Mouse (Mus musculus) liver, embryonic 12.5 days (tissue): ENCODE measurements around the gene Banf1. TPM values are rescaled to one million over a fixed set of nuclear protein-coding genes. Genes with fewer than 3 reads are reported as not detected.
"Not testable (repeated sequence)": the region's sequence is repeated elsewhere in the genome, so short reads cannot be mapped to it uniquely, and the experiment has no call there.

Source experiments
- ATAC-seq: fragments of 200-750 bp; cut with Nextera tagmentation; 2 replicates; pipeline ENCODE4 v1.8.0; 2017; ENCODE audit warnings: moderate number of reproducible peaks, mild to moderate bottlenecking, moderate library complexity
- H3K27ac ChIP-seq: fragments of 300-500 bp; sonication (generic); 2 replicates; pipeline ENCODE4 v1.5.1; 2016; ENCODE audit warnings: mild to moderate bottlenecking
- H3K27me3 ChIP-seq: fragments of 300-500 bp; sonication (generic); replicated peaks from 2 replicates; pipeline ENCODE4 v1.6.1; 2016; ENCODE audit warnings: mild to moderate bottlenecking, moderate library complexity
- H3K36me3 ChIP-seq: fragments of 300-500 bp; sonication (generic); 2 replicates; pipeline ENCODE4 v1.6.1; 2016; ENCODE audit warnings: mild to moderate bottlenecking, moderate library complexity
- H3K4me1 ChIP-seq: fragments of 300-500 bp; sonication (generic); 2 replicates; pipeline ENCODE4 v1.6.1; 2016
- H3K4me2 ChIP-seq: fragments of 300-500 bp; sonication (generic); 2 replicates; pipeline ENCODE4 v1.6.1; 2016; ENCODE audit warnings: mild to moderate bottlenecking, moderate library complexity
- H3K4me3 ChIP-seq: fragments of 300-500 bp; sonication (generic); 2 replicates; pipeline ENCODE4 v1.5.1; 2016; ENCODE audit warnings: mild to moderate bottlenecking, moderate library complexity
- H3K9ac ChIP-seq: fragments of 300-500 bp; sonication (generic); 2 replicates; pipeline ENCODE4 v1.6.1; 2016; ENCODE audit warnings: mild to moderate bottlenecking, moderate library complexity
- H3K9me3 ChIP-seq: fragments of 300-500 bp; sonication (generic); replicated peaks from 2 replicates; pipeline ENCODE4 v1.6.1; 2016; ENCODE audit warnings: mild to moderate bottlenecking, moderate library complexity
- WGBS: fragments of 180-500 bp; shearing (Covaris S2); methylation state at CpG from one replicate; pipeline ENCODE4 v1.1.7; 2016; ENCODE audit not compliant: insufficient replicate concordance; 5-methylcytosine and 5-hydroxymethylcytosine counted together
- polyA plus RNA-seq: library from polyadenylated mRNA; unstranded; fragments of >200 nt; fragmentation: Nextera tagmentation; extraction: Ambion mirVana; gene quantifications from 2 replicates; pipeline ENCODE4 v1.2.1, GENCODE M21; 2016

Gene Banf1
- polyA plus RNA-seq, 1 experiment from 2014 or later = 372 TPM

DNA sequence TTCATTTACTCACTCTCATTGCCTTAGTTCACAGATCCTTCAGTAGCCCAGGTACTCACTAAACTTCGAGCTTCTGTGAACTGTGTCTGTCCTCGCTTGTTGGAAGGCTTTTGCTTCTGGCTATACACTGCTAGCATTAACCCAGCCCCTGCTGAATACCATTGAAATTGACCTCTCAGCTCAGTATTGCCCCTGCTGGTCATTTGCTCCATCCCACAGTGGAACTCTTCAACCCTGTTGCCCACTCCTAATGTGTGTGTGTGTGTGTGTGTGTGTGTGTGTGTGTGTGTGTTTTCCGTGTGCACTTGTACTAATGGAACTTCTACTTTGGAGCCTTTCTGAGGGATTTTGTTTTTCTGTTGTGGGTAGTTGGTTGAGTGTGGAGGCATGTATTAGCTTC lies 4.0 kb upstream of the Banf1 start:
- 79% methylated on average over 3 of the region's 3 CpGs for WGBS
- Histone ChIP-seq H3K27ac (no peak overlapping the region), H3K4me2 (no peak overlapping the region), H3K27me3 (no peaks in the 10 kb centered on the region), H3K9ac (no peak overlapping the region), H3K4me3 (no peak overlapping the region), H3K4me1 (peaks cover 20% of the 10 kb centered on the region), H3K9me3 (no peaks in the 10 kb centered on the region), H3K36me3 (peaks cover 56% of the 10 kb centered on the region)
- ATAC-seq = no peak

- Histone ChIP-seq H3K36me3 (peaks cover 68% of the 10 kb centered on the region), H3K4me2 (peak overlapping the region; percentile 96), H3K4me1 (peaks cover 48% of the 10 kb centered on the region), H3K9me3 (no peaks in the 10 kb centered on the region), H3K4me3 (peak overlapping the region; percentile 79), H3K9ac (peak overlapping the region; percentile 91), H3K27me3 (no peaks in the 10 kb centered on the region), H3K27ac (peak overlapping the region; percentile 92)
- WGBS = 8% methylated on average over 11 of the region's 11 CpGs
- ATAC-seq = no peak
These were observed 487 bp upstream of the Banf1 start for GRCm38 (mm10) chr19:5367455-5367854.

DNA sequence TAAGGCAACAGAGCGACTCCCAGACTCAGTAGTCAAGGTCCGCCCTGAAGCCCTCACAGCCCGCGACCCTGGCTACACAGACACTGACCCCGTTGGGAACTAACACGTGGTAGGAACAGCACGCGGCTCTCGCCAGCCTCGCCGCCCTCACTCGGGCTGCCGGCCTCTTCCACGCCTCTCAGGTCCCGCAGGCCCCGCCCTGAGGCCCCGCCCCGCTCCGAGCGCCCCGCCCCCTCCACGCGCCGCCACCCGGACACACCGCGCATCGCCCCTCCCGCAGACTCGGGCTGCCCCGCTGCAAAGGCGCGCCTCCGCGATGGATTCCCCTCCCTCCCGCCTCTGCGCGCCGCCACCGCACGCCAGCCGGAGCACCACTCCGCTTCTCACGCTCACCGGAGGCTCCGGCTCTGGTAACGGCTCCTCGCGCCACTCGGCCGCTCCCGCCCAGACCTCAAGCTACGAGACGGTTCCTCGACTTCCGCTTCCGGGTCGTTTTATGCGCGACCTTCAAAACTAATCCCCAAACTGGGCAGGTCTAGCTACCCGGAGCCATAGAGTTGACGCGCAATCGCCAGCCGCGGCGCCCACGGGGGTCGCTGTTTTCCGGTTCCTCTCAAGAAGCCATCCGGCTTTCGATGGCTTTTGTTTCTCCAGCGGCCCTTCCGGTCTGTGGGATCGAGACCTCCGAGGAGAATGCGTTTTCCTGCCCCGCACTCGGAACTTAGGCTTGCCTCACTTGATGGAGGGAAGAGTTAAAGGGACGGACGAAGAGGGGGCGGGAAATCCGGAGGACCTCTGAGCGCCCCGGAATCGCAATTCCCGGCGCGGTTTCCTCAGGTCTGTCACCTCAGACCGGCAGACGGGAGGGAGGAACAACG lies 554 bp downstream of the Banf1 start, which contains the start of gene Eif1ad:
Gene Eif1ad, plus strand, starts transcription at position 567 of the 878 bp plus-strand sequence.
- ATAC-seq = peak; percentile 93
- peaks cover 48% of the 10 kb centered on the region for H3K4me1 ChIP-seq
- peak within 1 kb of the TSS; percentile 79 for H3K4me3 ChIP-seq
- peak within 1 kb of the TSS; percentile 96 for H3K4me2 ChIP-seq
- WGBS = under 1% methylated on average over 77 of the region's 92 CpGs
- H3K27me3 ChIP-seq = no peaks in the 10 kb centered on the region
- H3K27ac ChIP-seq = peak within 1 kb of the TSS; percentile 92
- H3K36me3 ChIP-seq = peaks cover 58% of the 10 kb centered on the region
- peak within 1 kb of the TSS; percentile 91 for H3K9ac ChIP-seq
- H3K9me3 ChIP-seq = no peaks in the 10 kb centered on the region

DNA sequence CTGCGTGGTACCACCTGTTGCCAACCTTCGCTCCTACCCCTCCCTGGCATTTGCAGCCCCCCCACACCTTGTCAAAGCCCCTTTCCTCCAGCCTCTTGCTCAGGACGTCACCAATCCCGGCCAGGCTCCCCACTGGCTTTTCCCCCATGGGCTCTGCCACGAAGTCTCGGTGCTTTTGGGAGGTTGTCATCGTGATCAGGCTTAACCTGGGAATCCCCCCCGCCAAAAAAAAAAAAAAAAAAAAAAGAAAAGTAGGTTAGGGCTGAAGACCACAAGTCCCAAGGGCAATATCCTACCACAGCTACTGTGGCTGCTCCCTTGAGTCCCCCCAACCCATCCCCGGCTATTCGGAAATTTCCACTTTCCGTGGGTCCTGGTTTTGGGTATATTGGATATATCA lies 1.2 kb downstream of the Banf1 start:
- ATAC-seq = no peak
- H3K36me3 ChIP-seq = peaks cover 53% of the 10 kb centered on the region
- peak overlapping the region; percentile 92 for H3K27ac ChIP-seq

DNA sequence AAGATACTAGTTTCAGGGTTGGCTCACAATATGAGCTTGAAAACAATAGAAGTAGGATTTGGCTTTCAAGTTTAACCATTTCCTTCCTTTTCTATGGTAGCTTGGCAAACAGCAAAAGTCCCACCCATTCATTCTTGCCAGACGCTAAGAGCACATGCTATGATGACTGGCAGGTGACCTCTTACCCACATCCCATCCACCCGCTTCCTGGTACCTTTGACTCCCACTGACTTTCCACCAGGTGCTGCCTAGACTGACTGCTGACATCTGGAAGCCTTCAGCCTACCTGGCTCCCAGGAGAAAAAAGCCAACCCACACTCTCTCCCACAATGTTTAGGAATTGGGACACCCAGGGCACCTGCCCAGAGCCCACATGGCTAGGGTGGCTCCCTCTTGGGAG lies 2.8 kb downstream of the Banf1 start:
- H3K9ac ChIP-seq = no peak overlapping the region
- no peak for ATAC-seq
- H3K4me2 ChIP-seq = no peak overlapping the region
- H3K27ac ChIP-seq = no peak overlapping the region
- no peak overlapping the region for H3K4me3 ChIP-seq
- no peaks in the 10 kb centered on the region for H3K9me3 ChIP-seq
- peaks cover 37% of the 10 kb centered on the region for H3K36me3 ChIP-seq
- H3K27me3 ChIP-seq = no peaks in the 10 kb centered on the region
- peaks cover 48% of the 10 kb centered on the region for H3K4me1 ChIP-seq
- 79% methylated on average over 2 of the region's 2 CpGs for WGBS

More for the DNA sequence above, 1.2 kb downstream of the Banf1 start:
- Histone ChIP-seq H3K9ac (peak overlapping the region; percentile 91), H3K4me1 (peaks cover 48% of the 10 kb centered on the region), H3K9me3 (no peaks in the 10 kb centered on the region), H3K4me2 (peak overlapping the region; percentile 96), H3K4me3 (peak overlapping the region; percentile 79), H3K27me3 (no peaks in the 10 kb centered on the region)
- 5% methylated on average over 11 of the region's 11 CpGs for WGBS

DNA sequence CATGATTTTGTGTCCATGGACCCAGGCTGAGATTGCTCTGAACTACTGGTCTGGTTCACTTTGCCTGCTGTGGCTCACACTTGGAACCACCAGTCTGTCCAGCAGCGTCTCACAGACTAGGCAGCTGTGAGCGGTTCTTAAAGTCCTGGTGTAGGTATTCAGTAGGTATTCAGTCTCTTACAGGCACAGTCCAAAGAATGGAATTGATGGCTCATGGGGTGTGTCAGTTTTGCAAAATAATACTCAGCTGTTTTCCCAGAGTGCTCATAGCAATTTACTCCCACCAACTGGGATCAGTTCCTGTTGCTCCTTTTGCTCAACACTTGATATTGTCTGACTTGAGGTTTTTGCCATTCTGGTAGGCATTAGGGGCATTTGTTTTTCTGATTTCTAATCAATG lies 4.8 kb downstream of the Banf1 start:
- Histone ChIP-seq H3K9me3 (no peaks in the 10 kb centered on the region), H3K4me2 (no peak overlapping the region), H3K9ac (no peak overlapping the region), H3K27me3 (no peaks in the 10 kb centered on the region), H3K27ac (no peak overlapping the region), H3K36me3 (peaks cover 24% of the 10 kb centered on the region), H3K4me3 (no peak overlapping the region), H3K4me1 (peaks cover 32% of the 10 kb centered on the region)
- 82% methylated on average over 2 of the region's 2 CpGs for WGBS
- no peak for ATAC-seq

DNA sequence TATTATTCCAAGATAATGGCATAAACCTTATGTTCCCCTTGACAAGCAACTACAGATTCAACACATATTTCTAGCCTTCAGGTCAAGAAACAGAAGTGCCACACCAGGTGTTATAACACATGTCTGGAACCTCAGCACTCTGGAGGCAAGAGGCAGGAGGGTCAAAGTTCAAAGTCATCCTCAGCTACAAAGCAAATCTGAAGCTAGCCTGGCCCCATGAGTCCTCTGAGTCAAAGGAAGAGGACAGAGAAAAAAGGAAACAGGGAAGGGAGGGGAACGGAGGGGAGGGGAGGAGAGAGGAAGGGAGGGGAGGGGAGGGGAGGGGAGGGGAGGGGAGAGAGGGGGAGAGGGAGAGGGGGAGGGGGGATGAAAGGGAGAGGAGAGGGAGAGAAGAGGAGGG lies 10.9 kb downstream of the Banf1 start:
- Histone ChIP-seq H3K27me3 (no peaks in the 10 kb centered on the region), H3K27ac (no peak overlapping the region), H3K4me2 (no peak overlapping the region), H3K4me1 (0 out of 2 replicates have a peak, but pooled peaks cover 3% of the 10 kb centered on the region), H3K9me3 (no peaks in the 10 kb centered on the region), H3K9ac (no peak overlapping the region), H3K36me3 (no peaks in the 10 kb centered on the region; the same call in 1 of the 2 replicates), H3K4me3 (no peak overlapping the region)
- no peak for ATAC-seq
- WGBS = no CpG with 5 or more reads among the region's 1 CpGs

DNA sequence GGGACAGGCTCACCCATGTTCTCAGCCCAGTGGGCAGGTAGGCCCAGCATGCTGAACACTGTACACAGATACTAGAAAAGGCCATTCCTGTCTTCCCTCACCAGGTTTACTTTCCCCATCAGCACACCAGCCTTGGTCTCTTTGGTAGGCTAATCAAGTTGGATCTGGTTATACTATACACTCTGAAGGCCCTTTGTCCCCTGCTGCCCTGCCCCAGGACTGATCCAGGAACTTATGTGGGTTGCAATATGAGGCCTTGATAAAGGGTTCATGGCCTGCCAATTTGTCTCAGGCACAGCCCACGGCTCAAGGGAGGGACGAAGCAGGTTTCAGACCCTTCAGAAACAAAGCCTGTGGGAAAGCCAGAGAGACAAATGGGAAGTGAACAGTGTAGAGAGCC lies 13.4 kb downstream of the Banf1 start:
- peaks cover 5% of the 10 kb centered on the region for H3K27me3 ChIP-seq
- no peaks in the 10 kb centered on the region for H3K9me3 ChIP-seq
- H3K36me3 ChIP-seq = no peaks in the 10 kb centered on the region
- no peak overlapping the region for H3K4me2 ChIP-seq
- 79% methylated on average over 2 of the region's 2 CpGs for whole genome bisulfite sequencing
- no peak overlapping the region for H3K9ac ChIP-seq
- no peak for ATAC-seq
- peaks cover 11% of the 10 kb centered on the region for H3K4me1 ChIP-seq
- H3K4me3 ChIP-seq = no peak overlapping the region
- no peak overlapping the region for H3K27ac ChIP-seq

DNA sequence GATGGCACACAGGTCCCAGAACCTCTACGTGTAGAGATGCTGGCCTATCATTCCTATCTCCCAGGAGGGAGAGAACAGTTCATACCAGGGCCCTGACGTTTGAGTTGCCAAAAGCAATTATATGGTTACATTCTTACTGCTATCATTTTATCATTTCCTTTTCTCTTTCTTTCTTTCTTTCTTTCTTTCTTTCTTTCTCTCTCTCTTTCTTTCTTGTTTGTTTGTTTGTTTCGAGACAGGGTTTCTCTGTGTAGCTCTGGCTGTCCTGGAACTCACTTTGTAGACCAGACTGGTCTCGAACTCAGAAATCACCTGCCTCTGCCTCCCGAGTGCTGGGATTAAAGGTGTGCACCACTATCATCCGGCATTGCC lies 17.5 kb downstream of the Banf1 start, which contains the start of gene Cst6:
Gene Cst6, minus strand, starts transcription at position 73 of the 372 bp plus-strand sequence.
- not testable (repeated sequence) for H3K9me3 ChIP-seq, H3K36me3 ChIP-seq, ATAC-seq, H3K27ac ChIP-seq
- Histone ChIP-seq H3K27me3 (peaks cover 12% of the 10 kb centered on the region), H3K4me3 (peak within 1 kb of the TSS; percentile 54), H3K4me1 (peaks cover 10% of the 10 kb centered on the region), H3K9ac (peak within 1 kb of the TSS; percentile 62), H3K4me2 (peak within 1 kb of the TSS; percentile 81)
- 64% methylated on average over 6 of the region's 6 CpGs for WGBS

- H3K9ac ChIP-seq = peak overlapping the region; percentile 62
- peaks cover 10% of the 10 kb centered on the region for H3K4me1 ChIP-seq
- H3K27me3 ChIP-seq = peaks cover 12% of the 10 kb centered on the region
- H3K27ac ChIP-seq = no peak overlapping the region
- peak overlapping the region; percentile 81 for H3K4me2 ChIP-seq
- H3K9me3 ChIP-seq = no peaks in the 10 kb centered on the region
- H3K36me3 ChIP-seq = no peaks in the 10 kb centered on the region
- ATAC-seq = no peak
- 5% methylated on average over 34 of the region's 34 CpGs for WGBS
- H3K4me3 ChIP-seq = peak overlapping the region; percentile 54
These were observed 18.2 kb downstream of the Banf1 start for GRCm38 (mm10) chr19:5348526-5349501.

DNA sequence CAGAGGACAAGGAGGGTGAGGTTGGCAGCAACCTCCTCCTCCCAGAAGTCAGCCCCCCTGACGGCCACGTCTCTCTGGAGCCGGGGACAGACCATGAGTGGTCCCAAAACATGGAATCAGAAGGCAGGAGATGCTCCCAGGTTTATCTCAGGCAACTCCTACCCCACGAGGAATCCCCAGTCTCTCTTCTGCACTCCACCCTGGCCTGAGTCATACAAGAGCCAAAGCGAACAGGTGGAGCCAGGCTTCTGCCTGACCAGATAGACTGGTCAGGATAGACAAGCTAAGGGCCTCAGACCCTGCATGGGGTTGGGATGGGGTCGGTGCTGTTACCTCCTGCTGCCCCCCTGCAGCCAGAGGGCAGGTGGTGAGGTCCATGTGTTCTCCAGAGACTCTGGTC lies 18.9 kb downstream of the Banf1 start:
- H3K4me2 ChIP-seq = no peak overlapping the region
- peaks cover 12% of the 10 kb centered on the region for H3K27me3 ChIP-seq
- no peak overlapping the region for H3K9ac ChIP-seq
- H3K27ac ChIP-seq = no peak overlapping the region
- H3K4me3 ChIP-seq = no peak overlapping the region
- peaks cover 10% of the 10 kb centered on the region for H3K4me1 ChIP-seq
- no peaks in the 10 kb centered on the region for H3K9me3 ChIP-seq
- 68% methylated on average over 6 of the region's 6 CpGs for WGBS
- ATAC-seq = no peak
- no peaks in the 10 kb centered on the region for H3K36me3 ChIP-seq
